Mouse (Mus musculus) layer of hippocampus, adult 6 months (tissue): Measurements from ENCODE around the gene Vps13c. TPM values are rescaled to one million over a fixed set of nuclear protein-coding genes. Genes with fewer than 3 reads are reported as not detected.

ENCODE experiments used
- long read RNA-seq, 2 experiments: library from polyadenylated mRNA; unstranded; transcript quantifications; one replicate each; pipeline ENCODE4 v2.0.0; 2019 to 2020
- polyA plus RNA-seq: library from polyadenylated mRNA; unstranded; fragments of <200 nt; fragmentation: Nextera tagmentation; gene quantifications from 2 replicates; pipeline ENCODE4 v1.2.3, GENCODE M21; 2021

The Vps13c gene
- polyA plus RNA-seq, result 16.3 and 16.6 TPM in 2 replicates
- long read RNA-seq, experiment 1, partial matches to known transcripts, result 22 of 51 reads
- long read RNA-seq, experiment 1, other reads (novel, unspliced or antisense), result 29 of 51 reads
- long read RNA-seq, experiment 2, full-length matches to known transcripts, result 1 of 26 reads
- long read RNA-seq, experiment 2, partial matches to known transcripts, result 20 of 26 reads
- long read RNA-seq, experiment 2, other reads (novel, unspliced or antisense), result 5 of 26 reads

DNA sequence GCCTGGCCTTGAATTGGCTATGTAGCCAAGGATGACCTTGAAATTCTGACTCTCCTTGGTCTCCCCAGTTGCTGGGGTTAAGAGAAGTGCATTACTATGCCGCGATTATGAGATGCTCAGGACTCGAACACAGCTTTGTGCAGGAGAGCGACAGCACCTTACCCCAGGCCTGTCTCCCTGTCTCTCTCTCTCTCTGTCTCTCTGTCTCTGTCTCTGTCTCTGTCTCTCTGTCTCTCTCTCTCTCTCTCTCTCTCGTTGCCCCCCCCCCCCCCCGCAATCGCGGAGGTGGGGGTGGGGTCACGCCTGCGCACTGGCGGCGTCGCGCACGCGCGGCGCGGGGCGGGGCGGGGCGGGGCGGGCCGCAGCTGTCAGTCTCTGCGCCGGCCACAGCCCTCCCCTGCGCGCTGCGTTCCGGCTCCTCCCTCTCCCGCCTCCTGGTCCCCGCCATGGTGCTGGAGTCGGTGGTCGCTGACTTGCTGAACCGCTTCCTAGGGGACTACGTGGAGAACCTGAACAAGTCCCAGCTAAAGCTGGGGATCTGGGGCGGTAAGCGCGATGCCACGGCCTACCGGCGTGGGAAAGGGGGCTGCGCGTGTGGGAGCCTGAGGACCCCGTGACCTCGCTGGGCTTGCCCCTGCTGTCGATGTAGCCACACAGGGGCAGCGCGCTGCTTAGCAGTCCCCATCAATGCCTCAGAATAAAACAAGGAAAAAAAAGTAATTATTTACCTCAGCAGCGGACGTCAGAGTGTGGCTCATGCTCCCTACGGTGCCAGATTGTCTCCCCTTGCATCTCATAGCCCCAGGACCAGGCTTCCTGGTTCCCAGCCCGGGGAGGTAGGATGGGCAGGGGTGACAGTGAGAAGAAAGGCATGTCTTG, at the start of gene Vps13c:
Gene Vps13c, plus strand, starts transcription at position 416 of the 879 bp plus-strand sequence.

DNA sequence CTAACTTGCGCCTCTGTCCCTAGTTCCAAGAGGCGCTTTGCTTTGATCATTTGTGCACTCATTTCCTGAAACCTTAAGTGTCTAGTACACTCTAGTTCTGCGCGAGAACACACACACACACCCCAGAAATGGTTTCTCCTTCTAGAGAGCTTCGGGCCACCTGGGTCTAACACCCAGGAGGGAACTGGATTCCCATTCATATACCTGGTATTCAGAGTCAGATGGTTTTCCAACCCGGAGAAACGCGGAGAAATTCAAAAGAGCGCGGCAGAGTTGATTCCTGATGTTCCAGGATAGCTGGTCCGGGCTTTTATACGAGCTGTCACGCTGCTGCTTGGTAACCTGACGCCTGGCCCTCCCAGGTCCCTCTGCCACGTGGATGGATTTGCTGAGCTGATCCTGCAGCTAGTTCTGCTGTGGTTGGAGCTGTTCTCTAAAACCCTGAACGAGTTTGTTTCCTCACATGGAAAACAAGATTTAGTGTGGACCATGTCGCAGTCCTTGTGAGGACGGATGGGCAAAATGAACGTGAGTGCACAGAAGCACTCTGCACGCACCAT, 8.1 kb upstream of the Vps13c start, which contains the start of gene C2cd4a:
Gene C2cd4a, minus strand, starts transcription at position 285 of the 560 bp plus-strand sequence.

Other genes starting within 250 kb of the Vps13c start
- 1.7 and 2.5 TPM in 2 replicates for gene C2cd4b, start 81.0 kb upstream of the Vps13c start, polyA plus RNA-seq
- 0.97 and 1.5 TPM in 2 replicates for gene C2cd4a, start 8.1 kb upstream of the Vps13c start, polyA plus RNA-seq